Mouse (Mus musculus): ENCODE results near the gene Zfp26. TPM values are rescaled to one million over a fixed set of nuclear protein-coding genes. Genes with fewer than 3 reads are reported as not detected.

Zfp26 gene
- 27.5 to 45.4 TPM (median 31.6 TPM) in 3 replicates for total RNA-seq (2017)

GRCm38 (mm10) chr9:20459377-20460317 lies at the start of gene Zfp26:
Gene Zfp26 (minus strand): TSS chr9:20460162.
- peak; percentile 83 for ATAC-seq (replicated peaks; ENCODE audit: insufficient number of reproducible peaks, low FRiP score, low TSS enrichment, poor library complexity, severe bottlenecking)

- no peak for ATAC-seq (replicated peaks; ENCODE audit: insufficient number of reproducible peaks, low FRiP score, low TSS enrichment, poor library complexity, severe bottlenecking)
These were observed 49.7 kb upstream of the Zfp26 start for GRCm38 (mm10) chr9:20509676-20510075.

- ATAC-seq (replicated peaks; ENCODE audit: insufficient number of reproducible peaks, low FRiP score, low TSS enrichment, poor library complexity, severe bottlenecking) = no peak
These were observed 44.8 kb upstream of the Zfp26 start for GRCm38 (mm10) chr9:20504801-20505200.

DNA sequence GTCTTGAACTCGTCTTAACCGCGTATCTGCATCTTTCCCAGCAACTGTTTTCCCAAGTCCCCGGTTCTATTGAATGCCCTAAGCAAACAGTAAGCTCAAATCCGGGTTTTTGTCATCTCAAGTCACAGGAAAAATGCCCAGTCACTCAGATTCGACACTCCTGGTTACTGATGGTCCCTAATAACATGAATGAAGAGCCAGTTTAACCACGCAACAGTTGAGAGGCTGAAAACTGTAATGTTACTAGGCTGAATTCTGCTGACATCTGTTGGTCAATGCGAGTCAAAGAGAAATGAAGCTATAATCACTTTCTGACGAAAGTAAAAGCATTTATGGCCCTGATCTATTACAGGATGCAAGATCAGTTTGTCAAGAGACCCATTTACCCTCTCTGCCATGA lies 33.3 kb upstream of the Zfp26 start:
- ATAC-seq (replicated peaks; ENCODE audit: insufficient number of reproducible peaks, low FRiP score, low TSS enrichment, poor library complexity, severe bottlenecking) = no peak

DNA sequence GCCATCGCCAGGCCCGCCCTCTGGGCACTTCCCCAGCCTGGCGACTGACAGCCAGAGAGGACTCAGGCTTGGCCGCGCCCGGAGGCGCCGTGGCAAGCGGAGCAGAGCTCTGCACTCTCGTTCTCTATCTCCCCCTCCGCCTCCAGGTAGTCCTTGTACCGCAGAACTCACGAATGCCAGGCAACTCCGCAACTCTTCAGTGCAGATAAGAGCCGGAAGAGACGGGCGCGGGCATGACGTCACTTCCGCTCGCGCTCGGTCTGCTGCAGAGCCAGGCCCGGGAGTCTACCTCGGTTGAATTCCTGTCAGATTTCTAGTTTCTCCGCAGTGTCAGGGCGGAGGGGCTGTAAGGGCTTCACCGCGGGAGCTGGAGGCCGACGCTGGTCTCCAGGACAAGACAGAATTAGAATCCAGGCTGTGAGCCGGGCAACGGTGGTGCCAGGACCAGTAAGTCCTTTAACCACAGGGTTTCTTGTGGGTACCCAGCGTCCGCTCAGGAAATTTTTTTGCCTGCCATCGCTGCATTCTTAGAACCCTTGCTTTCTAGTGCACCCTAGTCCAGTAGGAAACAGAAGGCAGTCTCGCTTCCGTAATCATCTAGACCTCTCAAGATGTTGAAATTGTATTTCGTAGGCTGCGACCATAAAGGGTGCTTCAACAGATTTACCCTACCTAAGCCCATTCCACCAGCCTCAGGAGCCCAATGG lies 32.7 kb upstream of the Zfp26 start, which contains the start of gene Zfp426:
Zfp426 (minus strand) TSS at position 220 of the 707 bp plus-strand sequence.
- peak; percentile 91 for ATAC-seq (replicated peaks; ENCODE audit: insufficient number of reproducible peaks, low FRiP score, low TSS enrichment, poor library complexity, severe bottlenecking)

DNA sequence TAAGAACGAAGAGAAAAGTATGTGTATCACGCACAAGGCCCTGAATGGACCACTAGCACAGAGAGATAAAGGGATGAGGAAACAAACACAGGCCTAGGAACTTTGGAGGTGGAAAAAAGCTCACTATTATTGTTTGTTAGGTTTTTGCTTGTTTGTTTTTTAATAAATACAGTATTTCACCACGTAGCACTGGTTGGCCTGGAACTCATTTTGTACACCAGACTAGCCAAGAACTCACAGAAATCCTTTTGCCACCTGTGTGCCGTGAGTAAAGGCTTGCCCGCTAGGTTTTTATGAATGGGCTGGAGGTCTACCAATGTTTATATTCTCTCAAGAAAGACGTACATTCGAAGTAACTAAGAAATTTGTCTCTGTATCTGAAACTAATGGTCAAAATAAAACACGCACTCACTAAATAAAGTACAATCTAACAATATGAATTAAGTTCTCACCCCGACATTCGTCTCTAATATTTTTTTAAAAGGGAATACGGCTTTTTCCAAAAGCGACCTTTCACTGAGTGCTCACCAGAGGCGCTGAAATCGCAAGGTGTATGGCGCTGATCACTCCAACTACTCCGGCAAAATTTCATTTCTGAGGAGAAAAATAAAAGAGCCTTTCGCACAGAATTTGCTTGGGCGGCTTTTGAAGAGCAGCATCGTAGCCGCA lies 32.0 kb upstream of the Zfp26 start:
- no peak for ATAC-seq (replicated peaks; ENCODE audit: insufficient number of reproducible peaks, low FRiP score, low TSS enrichment, poor library complexity, severe bottlenecking)

DNA sequence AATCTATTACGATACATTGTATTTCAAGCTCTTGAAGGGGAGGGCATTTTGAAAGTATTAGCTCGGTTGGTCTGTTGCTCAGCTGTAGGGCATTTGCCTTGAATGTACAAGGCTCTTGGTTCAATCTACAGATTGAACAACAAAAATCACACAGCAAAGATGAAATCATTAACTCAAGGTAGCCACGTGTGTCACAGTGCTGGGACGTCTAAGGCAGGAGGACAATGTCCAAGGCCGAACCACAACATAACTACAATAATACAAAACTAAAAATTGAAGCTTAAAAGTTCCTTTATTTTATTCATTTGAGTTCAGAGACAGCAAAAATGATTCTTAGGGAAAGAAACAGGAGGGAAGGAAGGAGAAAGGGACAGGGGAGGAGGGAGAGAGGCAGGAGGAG lies 29.6 kb upstream of the Zfp26 start:
- no peak for ATAC-seq (replicated peaks; ENCODE audit: insufficient number of reproducible peaks, low FRiP score, low TSS enrichment, poor library complexity, severe bottlenecking)

GRCm38 (mm10) chr9:20479396-20479795 lies 19.4 kb upstream of the Zfp26 start:
- ATAC-seq (replicated peaks; ENCODE audit: insufficient number of reproducible peaks, low FRiP score, low TSS enrichment, poor library complexity, severe bottlenecking) = no peak

GRCm38 (mm10) chr9:20476632-20477031 lies 16.7 kb upstream of the Zfp26 start:
- no peak for ATAC-seq (replicated peaks; ENCODE audit: insufficient number of reproducible peaks, low FRiP score, low TSS enrichment, poor library complexity, severe bottlenecking)

- peak; percentile 70 for ATAC-seq (replicated peaks; ENCODE audit: insufficient number of reproducible peaks, low FRiP score, low TSS enrichment, poor library complexity, severe bottlenecking)
These were observed 6.9 kb upstream of the Zfp26 start for GRCm38 (mm10) chr9:20466761-20467442.

- no peak for ATAC-seq (replicated peaks; ENCODE audit: insufficient number of reproducible peaks, low FRiP score, low TSS enrichment, poor library complexity, severe bottlenecking)
These were observed 6.3 kb downstream of the Zfp26 start for GRCm38 (mm10) chr9:20453647-20454046.

GRCm38 (mm10) chr9:20451493-20451892 lies 8.5 kb downstream of the Zfp26 start:
- no peak for ATAC-seq (replicated peaks; ENCODE audit: insufficient number of reproducible peaks, low FRiP score, low TSS enrichment, poor library complexity, severe bottlenecking)

GRCm38 (mm10) chr9:20443183-20443783 lies 16.7 kb downstream of the Zfp26 start:
- ATAC-seq (replicated peaks; ENCODE audit: insufficient number of reproducible peaks, low FRiP score, low TSS enrichment, poor library complexity, severe bottlenecking) = no peak

GRCm38 (mm10) chr9:20430004-20430403 lies 30.0 kb downstream of the Zfp26 start:
- ATAC-seq (replicated peaks; ENCODE audit: insufficient number of reproducible peaks, low FRiP score, low TSS enrichment, poor library complexity, severe bottlenecking) = no peak

- ATAC-seq (replicated peaks; ENCODE audit: insufficient number of reproducible peaks, low FRiP score, low TSS enrichment, poor library complexity, severe bottlenecking) = no peak
These were observed 48.5 kb downstream of the Zfp26 start for GRCm38 (mm10) chr9:20411460-20411859.

DNA sequence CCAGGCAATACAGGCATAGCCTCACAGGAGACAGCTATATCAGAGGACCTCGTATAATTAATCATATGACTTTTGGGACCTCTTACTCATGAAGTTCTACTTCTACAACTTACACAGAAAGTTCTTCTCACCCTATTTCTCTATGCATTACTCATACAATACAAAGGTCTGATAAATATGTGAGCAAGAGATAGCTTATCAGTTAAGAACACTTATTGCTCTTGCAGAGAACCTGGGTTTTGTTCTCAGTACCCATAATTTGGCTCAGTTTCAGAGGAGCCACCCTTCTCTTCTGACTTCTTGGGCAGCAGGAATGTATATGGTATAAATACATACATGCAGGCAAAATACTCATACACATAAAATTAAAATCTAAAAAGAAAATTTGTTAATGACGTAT lies 50.6 kb downstream of the Zfp26 start:
- no peak for ATAC-seq (replicated peaks; ENCODE audit: insufficient number of reproducible peaks, low FRiP score, low TSS enrichment, poor library complexity, severe bottlenecking)

- ATAC-seq (replicated peaks; ENCODE audit: insufficient number of reproducible peaks, low FRiP score, low TSS enrichment, poor library complexity, severe bottlenecking) = no peak; the same call in 1 of the 2 replicates
These were observed 74.6 kb downstream of the Zfp26 start for GRCm38 (mm10) chr9:20385343-20385703.

DNA sequence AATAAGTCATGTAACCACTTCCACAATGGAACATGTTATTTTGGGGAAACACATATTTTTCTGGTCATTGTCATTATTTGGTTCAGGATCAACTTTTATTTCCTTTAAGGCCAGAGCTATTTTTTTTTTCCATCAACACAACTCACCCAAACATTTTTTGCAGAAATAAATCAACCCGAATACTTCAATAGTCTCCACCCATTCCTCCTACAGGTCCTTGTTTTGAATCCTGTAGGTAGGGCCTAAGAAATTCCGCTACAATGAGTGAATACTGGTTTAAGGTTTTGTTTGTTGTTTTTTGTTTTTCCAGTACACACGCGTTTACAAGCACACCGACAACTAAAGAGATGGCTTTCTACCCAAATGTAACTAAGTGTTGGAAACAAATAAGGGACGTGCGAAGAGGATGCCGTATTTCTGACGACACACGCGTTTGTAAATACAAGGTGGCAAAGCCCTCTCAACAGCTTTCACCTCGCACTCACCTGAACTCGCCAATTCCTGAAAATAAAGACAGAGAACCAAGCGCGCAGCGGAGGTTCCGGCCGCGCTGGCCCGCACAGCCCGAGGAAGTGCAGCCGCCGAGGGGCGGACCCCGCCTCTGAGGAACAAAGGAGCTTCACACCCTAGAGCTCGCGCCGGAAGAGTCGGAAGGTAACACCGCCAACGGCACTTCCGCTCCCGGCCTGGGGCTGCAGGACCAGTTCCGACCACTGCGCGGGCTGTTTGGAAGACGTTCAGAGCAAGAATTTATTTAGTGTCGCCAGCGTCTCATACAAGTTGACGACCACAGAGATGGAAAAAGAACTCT lies 75.2 kb downstream of the Zfp26 start, which contains the start of gene Zfp560:
Zfp560 (minus strand) TSS at position 646 of the 811 bp plus-strand sequence.
- peak; percentile 99 for ATAC-seq (replicated peaks; ENCODE audit: insufficient number of reproducible peaks, low FRiP score, low TSS enrichment, poor library complexity, severe bottlenecking)

Measured in monocyte, adult 5-6 weeks (primary cell).